Mouse (Mus musculus) bone marrow macrophage, adult 2 months (primary cell): ENCODE results near the gene Fam102a. TPM values are rescaled to one million over a fixed set of nuclear protein-coding genes. Genes with fewer than 3 reads are reported as not detected.

Source experiments
- H3K27ac ChIP-seq: 2 replicates; pipeline ENCODE4 v1.5.1; 2012; ENCODE audit warnings: low read depth, low read length; ENCODE audit not compliant: insufficient read depth
- H3K4me1 ChIP-seq: 2 replicates; pipeline ENCODE4 v1.6.1; 2012; ENCODE audit warnings: low read length; ENCODE audit not compliant: control insufficient read depth, insufficient read depth
- H3K4me3 ChIP-seq: 2 replicates; pipeline ENCODE4 v1.5.1; 2012; ENCODE audit warnings: mild to moderate bottlenecking, low read length, moderate library complexity; ENCODE audit not compliant: insufficient read depth
- CTCF ChIP-seq: IDR thresholded peaks from 2 replicates; pipeline ENCODE4 v1.5.1; 2012; ENCODE audit warnings: low read depth, mild to moderate bottlenecking, low read length, moderate library complexity
- POLR2A ChIP-seq: IDR thresholded peaks from 2 replicates; pipeline ENCODE4 v1.6.1; 2012; ENCODE audit warnings: mild to moderate bottlenecking, low read depth, low read length, borderline replicate concordance
- polyA plus RNA-seq: library from polyadenylated mRNA; stranded (reverse); fragments of >200 nt; gene quantifications from 2 replicates; pipeline ENCODE4 v1.2.4, GENCODE M21; 2012; ENCODE audit not compliant: missing spikeins, insufficient read depth, insufficient read length

The Fam102a gene
- polyA plus RNA-seq, 1 experiment, result 4.7 TPM

DNA sequence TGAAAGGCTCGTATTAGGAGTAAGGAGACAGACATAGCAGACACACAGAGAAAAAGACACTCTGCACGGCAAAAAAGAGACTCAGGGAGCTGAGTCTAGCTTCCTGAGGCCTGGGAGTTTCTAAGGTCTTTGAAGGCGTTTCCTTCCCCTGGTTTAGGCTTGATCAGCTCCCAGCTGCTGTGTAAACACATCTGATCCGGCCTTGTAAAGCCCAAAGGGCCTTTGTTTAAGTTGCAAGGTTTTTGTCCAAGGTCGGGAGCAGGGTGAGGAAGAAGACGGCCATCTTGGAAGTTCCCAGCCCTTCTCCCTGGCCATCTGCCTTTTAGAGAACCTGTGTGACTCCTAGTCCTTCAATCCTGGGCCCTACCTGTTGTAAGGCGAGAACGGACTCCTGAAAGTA is 25.2 kb upstream of the Fam102a start:
- Histone ChIP-seq H3K4me1 (peaks cover 28% of the 10 kb centered on the region), H3K27ac (no peak overlapping the region), H3K4me3 (no peak overlapping the region)
- TF ChIP-seq POLR2A, result no peak
- no peak for TF ChIP-seq CTCF

DNA sequence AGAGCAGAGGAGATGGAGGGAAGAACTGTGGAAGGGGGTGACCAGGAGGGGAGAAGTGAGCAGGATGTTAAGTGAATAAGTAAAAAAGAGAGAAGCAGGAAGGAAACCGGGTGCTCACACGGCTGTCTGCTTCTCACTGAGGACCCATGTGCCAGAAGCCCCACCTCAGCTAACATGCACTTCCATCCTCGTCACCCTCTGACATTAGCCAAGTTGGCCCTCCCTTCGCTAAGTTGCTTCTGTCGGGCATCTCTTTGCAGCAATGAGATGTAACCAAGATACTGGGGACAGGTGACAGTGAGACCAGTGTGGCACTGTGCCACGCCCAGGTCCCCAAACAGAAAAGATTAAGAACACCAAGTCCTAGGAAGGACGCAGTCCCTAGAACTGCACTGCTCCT is 22.5 kb upstream of the Fam102a start:
- Histone ChIP-seq H3K27ac (no peak overlapping the region), H3K4me1 (peaks cover 19% of the 10 kb centered on the region), H3K4me3 (no peak overlapping the region)
- no peak for TF ChIP-seq POLR2A
- TF ChIP-seq CTCF, result no peak

- no peak overlapping the region for H3K4me3 ChIP-seq
- peaks cover 15% of the 10 kb centered on the region for H3K4me1 ChIP-seq
- no peak for TF ChIP-seq CTCF
- TF ChIP-seq POLR2A, result no peak
- no peak overlapping the region for H3K27ac ChIP-seq
Measured at GRCm38 (mm10) chr2:32514335-32514734, 20.8 kb upstream of the Fam102a start.

DNA sequence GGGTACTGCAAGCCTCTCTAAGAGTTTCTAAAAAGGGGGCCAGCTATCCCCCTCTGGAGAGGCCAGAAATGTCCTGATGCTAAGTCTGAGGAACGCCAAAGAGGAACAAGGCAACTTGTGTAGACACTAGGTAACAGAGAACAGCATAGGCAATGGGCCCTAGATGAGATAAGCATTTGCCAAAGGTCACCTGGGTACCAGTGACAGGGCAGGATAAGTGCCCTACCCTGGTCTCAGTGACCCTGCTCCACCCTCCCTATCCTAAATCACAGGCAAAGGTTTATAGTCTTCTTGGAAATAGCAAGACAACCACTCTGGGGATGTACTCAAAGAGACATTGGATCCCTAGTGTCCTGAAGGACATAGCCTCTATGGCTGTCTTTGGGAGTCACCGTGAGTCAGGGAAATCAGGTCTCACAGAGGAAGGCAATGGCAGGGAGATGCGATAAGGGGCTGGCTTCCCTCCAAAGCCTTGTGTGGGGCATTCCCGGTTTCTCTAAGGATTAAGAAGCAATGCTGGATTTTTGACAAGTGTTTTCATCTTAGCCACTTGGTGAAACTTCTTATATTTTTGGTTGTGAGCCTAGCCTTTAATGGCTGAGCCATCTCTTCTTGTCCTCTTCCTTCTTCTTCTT is 17.8 kb upstream of the Fam102a start:
- no peak for TF ChIP-seq POLR2A
- TF ChIP-seq CTCF, result no peak
- Histone ChIP-seq H3K4me3 (no peak overlapping the region), H3K27ac (no peak overlapping the region), H3K4me1 (peaks cover 6% of the 10 kb centered on the region)

DNA sequence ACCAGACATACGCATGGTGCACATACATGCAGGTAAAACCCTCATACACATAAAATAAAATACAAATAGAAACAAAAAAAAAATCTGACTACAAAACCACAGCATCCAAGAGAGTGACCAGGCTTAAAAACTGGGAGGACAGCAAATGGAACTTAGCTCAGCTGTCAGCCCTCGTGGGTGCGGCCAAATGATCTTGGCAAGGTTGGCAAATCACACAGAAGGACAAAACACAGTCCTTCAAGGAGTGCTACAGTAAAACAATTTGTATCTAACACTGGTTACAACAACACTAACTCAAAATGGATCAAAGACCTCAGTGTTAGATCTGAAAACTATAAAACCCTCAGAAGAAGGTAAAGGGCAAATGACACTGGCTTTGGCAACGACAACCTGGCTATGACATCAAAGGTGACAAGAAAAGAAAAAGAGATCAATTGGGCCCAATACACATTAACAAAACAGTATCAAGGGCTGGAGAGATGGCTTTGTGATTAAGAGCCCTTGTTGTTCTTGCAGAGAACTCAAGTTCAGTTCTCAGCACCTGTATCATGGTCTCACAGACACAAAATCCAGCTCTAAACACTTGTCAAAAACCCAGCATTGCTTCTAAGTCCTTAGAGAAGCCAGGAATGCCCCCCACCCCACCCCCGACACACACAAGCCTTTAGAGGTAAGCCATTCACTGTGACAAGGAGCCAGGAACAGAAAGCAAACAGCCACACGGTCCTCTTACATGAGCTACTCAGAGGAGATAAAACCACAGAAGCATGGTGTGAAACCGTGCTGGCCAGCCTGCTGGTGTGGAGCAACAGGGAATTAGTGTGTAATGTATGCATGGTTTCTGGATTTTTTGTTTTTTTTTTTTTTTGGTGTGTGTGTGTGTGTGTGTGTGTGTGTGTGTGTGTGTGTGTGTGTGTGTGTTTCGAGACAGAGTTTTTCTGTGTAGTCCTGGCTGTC is 14.8 kb upstream of the Fam102a start:
- TF ChIP-seq POLR2A, result no peak
- no peak for TF ChIP-seq CTCF
- Histone ChIP-seq H3K27ac (no peak overlapping the region), H3K4me3 (no peak overlapping the region), H3K4me1 (no peaks in the 10 kb centered on the region)

DNA sequence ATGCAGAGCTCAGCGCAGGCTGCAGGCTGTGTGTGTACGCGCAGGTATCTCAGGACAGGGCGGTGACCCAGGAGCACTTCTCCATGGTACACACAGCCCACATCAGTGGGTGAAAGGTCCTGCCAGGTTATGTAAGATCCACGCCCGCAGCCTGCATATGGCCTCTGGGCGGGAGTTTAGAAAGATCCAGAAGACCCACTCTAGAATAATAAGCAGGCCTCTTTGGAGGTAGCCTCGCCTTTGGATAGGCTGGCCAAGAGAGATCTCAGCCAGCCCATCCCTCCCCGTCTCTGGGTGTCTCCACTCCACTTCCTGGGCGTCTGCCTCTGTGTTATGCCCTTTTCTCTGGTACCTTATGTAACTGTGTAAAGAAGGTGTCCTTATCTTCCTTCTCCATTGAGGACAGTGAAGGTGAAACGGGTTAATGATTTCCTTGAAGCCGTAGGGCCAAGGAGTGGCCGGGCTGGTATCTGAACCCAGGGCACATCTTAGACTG is 10.5 kb upstream of the Fam102a start:
- Histone ChIP-seq H3K4me1 (no peaks in the 10 kb centered on the region), H3K27ac (no peak overlapping the region), H3K4me3 (no peak overlapping the region)
- TF ChIP-seq CTCF, result no peak
- no peak for TF ChIP-seq POLR2A

DNA sequence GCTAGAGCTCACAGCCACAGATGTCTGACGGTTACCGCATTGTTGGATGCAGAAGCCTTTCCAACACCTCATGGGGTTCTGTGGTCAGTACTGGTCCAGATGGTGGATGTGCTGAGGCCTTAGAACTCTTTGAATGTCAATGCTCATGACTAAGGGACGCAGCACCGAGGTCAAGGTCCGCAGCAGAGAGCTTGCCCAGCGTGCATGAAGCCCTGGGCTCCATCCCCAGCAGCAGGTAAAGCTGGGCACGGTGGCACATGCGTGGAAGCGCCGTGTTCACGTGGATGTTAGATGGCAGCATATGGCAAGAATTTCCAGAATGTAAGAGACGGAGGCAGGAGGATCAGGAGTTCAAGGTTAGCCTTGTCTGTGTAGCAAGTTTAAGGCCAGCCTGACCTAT is 9.3 kb upstream of the Fam102a start:
- H3K4me1 ChIP-seq, result no peaks in the 10 kb centered on the region; the same call in 1 of the 2 replicates
- no peak overlapping the region for H3K27ac ChIP-seq
- TF ChIP-seq POLR2A (no peak), CTCF (no peak)
- no peak overlapping the region for H3K4me3 ChIP-seq

GRCm38 (mm10) chr2:32527468-32527966 is 7.6 kb upstream of the Fam102a start:
- Histone ChIP-seq H3K4me1 (no peaks in the 10 kb centered on the region; the same call in 1 of the 2 replicates), H3K4me3 (no peak overlapping the region), H3K27ac (no peak overlapping the region)
- TF ChIP-seq CTCF (no peak), POLR2A (no peak)

DNA sequence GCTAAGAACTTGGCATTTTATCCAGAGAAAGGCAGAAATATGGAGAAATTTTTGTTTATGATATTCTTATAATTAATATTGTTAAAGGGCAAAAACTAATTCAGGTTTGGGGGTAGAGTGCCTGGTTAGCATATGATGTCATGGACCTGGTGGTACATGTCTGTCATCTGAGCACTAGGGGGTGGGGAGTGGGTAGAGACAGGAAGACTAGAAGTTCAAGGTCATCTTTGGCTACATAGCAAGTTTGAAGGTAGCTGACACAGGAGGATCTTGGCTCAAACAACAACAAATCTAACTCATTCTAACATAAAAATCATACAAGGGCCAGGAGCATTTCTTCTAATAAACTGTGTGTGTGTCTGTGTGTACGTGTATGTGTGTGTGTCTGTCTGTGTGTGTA is 6.8 kb upstream of the Fam102a start:
- Histone ChIP-seq H3K27ac (no peak overlapping the region), H3K4me3 (no peak overlapping the region), H3K4me1 (no peaks in the 10 kb centered on the region; the same call in 1 of the 2 replicates)
- TF ChIP-seq POLR2A, result no peak
- no peak for TF ChIP-seq CTCF
